Mouse (Mus musculus): ENCODE data around the gene Maff. TPM values are rescaled to one million over a fixed set of nuclear protein-coding genes. Genes with fewer than 3 reads are reported as not detected.
A peak's percentile ranks its signal among the peaks of the same experiment; 100 is the strongest.

The Maff gene
- 1.7 and 2.0 TPM in 2 replicates for polyA plus RNA-seq (2015; fragmentation: Nextera tagmentation; extraction: Ambion mirVana)

GRCm38 (mm10) chr15:79346051-79346793 is at the start of gene Maff:
Gene Maff (plus strand): TSS chr15:79346621.
- H3K36me3 ChIP-seq = no peaks in the 10 kb centered on the region
- peak within 1 kb of the TSS; percentile 92 for H3K9ac ChIP-seq
- peaks cover 20% of the 10 kb centered on the region for H3K4me1 ChIP-seq
- 49% methylated on average over 8 of the region's 8 CpGs for WGBS
- peak within 1 kb of the TSS; percentile 98 for H3K27ac ChIP-seq (replicated peaks)
- H3K4me3 ChIP-seq = peak within 1 kb of the TSS; percentile 84
- ATAC-seq (ENCODE audit: extremely low read depth, insufficient number of reproducible peaks, low FRiP score, low TSS enrichment) = no peak
- no peaks in the 10 kb centered on the region for H3K27me3 ChIP-seq (replicated peaks)
- H3K4me2 ChIP-seq = peak within 1 kb of the TSS; percentile 89
- H3K9me3 ChIP-seq = no peaks in the 10 kb centered on the region

DNA sequence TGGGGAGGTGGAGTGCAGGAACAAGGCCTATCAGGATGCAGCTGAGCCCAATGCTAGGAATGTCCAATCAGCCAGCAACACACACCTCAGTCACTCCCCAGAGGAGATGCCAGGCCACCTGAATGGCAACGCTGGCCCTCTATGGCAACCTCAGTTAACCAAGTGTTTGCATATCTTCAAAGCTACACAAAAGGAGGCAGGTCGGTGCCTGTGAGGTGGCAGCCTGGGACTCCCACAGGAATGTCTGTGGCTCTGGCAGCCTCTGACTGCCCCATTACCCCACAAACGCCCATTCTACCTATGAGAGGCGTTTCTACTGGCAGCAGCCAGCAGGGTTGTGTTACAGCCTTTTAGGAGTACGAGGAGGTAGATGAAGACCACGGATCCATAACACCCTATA is 47.9 kb upstream of the Maff start:
- Histone ChIP-seq H3K9me3 (no peaks in the 10 kb centered on the region), H3K4me3 (no peak overlapping the region), H3K4me1 (no peaks in the 10 kb centered on the region), H3K4me2 (no peak overlapping the region), H3K9ac (no peak overlapping the region), H3K36me3 (peaks cover 13% of the 10 kb centered on the region), H3K27me3 (replicated peaks) (no peaks in the 10 kb centered on the region), H3K27ac (replicated peaks) (no peak overlapping the region)
- no peak for ATAC-seq (ENCODE audit: extremely low read depth, insufficient number of reproducible peaks, low FRiP score, low TSS enrichment)
- WGBS = 85% methylated on average over 6 of the region's 6 CpGs

- H3K4me3 ChIP-seq = no peak overlapping the region
- no peaks in the 10 kb centered on the region for H3K27me3 ChIP-seq (replicated peaks)
- no peak for ATAC-seq (ENCODE audit: extremely low read depth, insufficient number of reproducible peaks, low FRiP score, low TSS enrichment)
- H3K4me2 ChIP-seq = no peak overlapping the region
- no peaks in the 10 kb centered on the region for H3K9me3 ChIP-seq
- WGBS = 79% methylated on average over 2 of the region's 2 CpGs
- H3K4me1 ChIP-seq = no peaks in the 10 kb centered on the region
- H3K9ac ChIP-seq = no peak overlapping the region
- no peak overlapping the region for H3K27ac ChIP-seq (replicated peaks)
- H3K36me3 ChIP-seq = peaks cover 13% of the 10 kb centered on the region
These were observed 46.8 kb upstream of the Maff start for GRCm38 (mm10) chr15:79299563-79300155.

- ATAC-seq (ENCODE audit: extremely low read depth, insufficient number of reproducible peaks, low FRiP score, low TSS enrichment) = no peak
- H3K36me3 ChIP-seq = peaks cover 26% of the 10 kb centered on the region
- H3K4me3 ChIP-seq = no peak overlapping the region
- H3K27ac ChIP-seq (replicated peaks) = no peak overlapping the region
- H3K9me3 ChIP-seq = no peaks in the 10 kb centered on the region
- H3K4me2 ChIP-seq = no peak overlapping the region
- H3K4me1 ChIP-seq = no peaks in the 10 kb centered on the region
- H3K9ac ChIP-seq = no peak overlapping the region
- 86% methylated on average over 8 of the region's 8 CpGs for WGBS
- H3K27me3 ChIP-seq (replicated peaks) = no peaks in the 10 kb centered on the region
These were observed 42.7 kb upstream of the Maff start for GRCm38 (mm10) chr15:79303725-79304124.

GRCm38 (mm10) chr15:79304832-79305231 is 41.6 kb upstream of the Maff start:
- Histone ChIP-seq H3K4me3 (no peak overlapping the region), H3K27me3 (replicated peaks) (no peaks in the 10 kb centered on the region), H3K4me2 (no peak overlapping the region), H3K27ac (replicated peaks) (no peak overlapping the region), H3K9me3 (no peaks in the 10 kb centered on the region), H3K36me3 (peaks cover 23% of the 10 kb centered on the region), H3K4me1 (no peaks in the 10 kb centered on the region), H3K9ac (no peak overlapping the region)
- no peak for ATAC-seq (ENCODE audit: extremely low read depth, insufficient number of reproducible peaks, low FRiP score, low TSS enrichment)
- WGBS = 51% methylated on average over 4 of the region's 5 CpGs

DNA sequence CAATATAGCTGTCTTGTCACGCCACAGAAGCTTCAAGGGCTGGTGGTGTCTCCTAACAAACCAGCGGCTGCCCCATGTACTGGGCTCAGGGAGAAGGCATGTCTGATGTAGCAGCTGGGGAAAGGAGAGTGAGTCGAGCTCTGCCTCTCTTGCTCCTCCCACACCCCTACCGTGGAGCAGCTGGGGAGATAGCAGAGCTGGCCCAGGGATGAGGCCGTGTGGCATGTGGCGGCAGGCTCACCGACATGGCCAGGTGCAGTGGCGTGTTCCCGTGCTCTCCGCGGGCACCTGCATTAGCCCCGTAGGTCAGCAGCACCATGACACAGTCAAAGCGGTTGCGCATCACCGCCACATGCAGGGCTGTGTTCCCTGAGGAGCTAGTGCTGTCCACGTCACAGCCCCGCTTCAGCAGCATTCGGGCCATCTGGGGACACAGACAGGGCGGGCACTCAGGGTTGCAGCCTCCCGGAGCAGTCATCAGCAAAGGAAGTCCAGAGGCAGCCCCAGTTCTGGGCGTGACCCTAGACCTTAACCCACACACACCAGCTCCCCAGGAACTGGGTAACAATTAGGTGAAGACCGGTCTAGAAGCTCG is 40.3 kb upstream of the Maff start:
- Histone ChIP-seq H3K27ac (replicated peaks) (no peak overlapping the region), H3K36me3 (peaks cover 22% of the 10 kb centered on the region), H3K4me2 (no peak overlapping the region), H3K9ac (0 out of 2 replicates have a peak overlapping the region, but pooled peaks have one; percentile 5), H3K4me1 (no peaks in the 10 kb centered on the region), H3K9me3 (no peaks in the 10 kb centered on the region), H3K4me3 (no peak overlapping the region), H3K27me3 (replicated peaks) (no peaks in the 10 kb centered on the region)
- 59% methylated on average over 23 of the region's 23 CpGs for WGBS
- no peak for ATAC-seq (ENCODE audit: extremely low read depth, insufficient number of reproducible peaks, low FRiP score, low TSS enrichment)

GRCm38 (mm10) chr15:79307861-79308260 is 38.6 kb upstream of the Maff start:
- H3K36me3 ChIP-seq = peaks cover 27% of the 10 kb centered on the region
- no peak overlapping the region for H3K27ac ChIP-seq (replicated peaks)
- ATAC-seq (ENCODE audit: extremely low read depth, insufficient number of reproducible peaks, low FRiP score, low TSS enrichment) = no peak
- H3K9ac ChIP-seq = no peak overlapping the region
- no peak overlapping the region for H3K4me3 ChIP-seq
- no peaks in the 10 kb centered on the region for H3K9me3 ChIP-seq
- no peaks in the 10 kb centered on the region for H3K27me3 ChIP-seq (replicated peaks)
- no peaks in the 10 kb centered on the region for H3K4me1 ChIP-seq
- no peak overlapping the region for H3K4me2 ChIP-seq
- 34% methylated on average over 4 of the region's 4 CpGs for WGBS

DNA sequence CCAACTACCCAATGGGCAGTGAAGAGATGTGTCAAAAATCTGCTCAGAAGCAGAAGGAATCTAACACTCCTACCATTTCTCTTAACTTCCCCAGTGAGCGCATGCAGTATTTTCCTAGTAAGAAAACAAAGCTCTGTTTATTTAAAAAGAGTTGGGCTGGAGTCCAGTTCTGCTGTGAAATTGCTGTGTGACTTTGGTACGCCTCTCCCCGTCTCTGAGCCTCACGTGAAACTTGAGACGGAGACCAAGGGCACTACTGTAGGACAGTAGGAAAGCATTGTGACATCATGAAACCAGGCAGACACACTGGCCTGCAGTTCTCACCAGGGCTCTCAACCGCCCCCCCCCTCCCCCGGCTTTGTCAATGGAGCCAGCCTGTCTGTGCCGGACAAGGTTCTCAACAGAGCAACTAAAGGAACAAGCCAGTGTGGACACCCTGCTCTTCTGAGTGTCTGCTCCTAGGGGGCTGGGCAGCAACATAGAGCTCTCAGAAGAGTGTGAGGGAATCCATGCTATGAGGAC is 32.5 kb upstream of the Maff start:
- peaks cover 6% of the 10 kb centered on the region; the same call in 1 of the 2 replicates for H3K4me1 ChIP-seq
- no peaks in the 10 kb centered on the region for H3K27me3 ChIP-seq (replicated peaks)
- H3K27ac ChIP-seq (replicated peaks) = no peak overlapping the region
- ATAC-seq (ENCODE audit: extremely low read depth, insufficient number of reproducible peaks, low FRiP score, low TSS enrichment) = no peak
- WGBS = 57% methylated on average over 8 of the region's 8 CpGs
- H3K36me3 ChIP-seq = peaks cover 21% of the 10 kb centered on the region
- no peak overlapping the region for H3K4me3 ChIP-seq
- H3K4me2 ChIP-seq = no peak overlapping the region
- peak overlapping the region; percentile 16; the same call in 1 of the 2 replicates for H3K9ac ChIP-seq
- H3K9me3 ChIP-seq = no peaks in the 10 kb centered on the region

DNA sequence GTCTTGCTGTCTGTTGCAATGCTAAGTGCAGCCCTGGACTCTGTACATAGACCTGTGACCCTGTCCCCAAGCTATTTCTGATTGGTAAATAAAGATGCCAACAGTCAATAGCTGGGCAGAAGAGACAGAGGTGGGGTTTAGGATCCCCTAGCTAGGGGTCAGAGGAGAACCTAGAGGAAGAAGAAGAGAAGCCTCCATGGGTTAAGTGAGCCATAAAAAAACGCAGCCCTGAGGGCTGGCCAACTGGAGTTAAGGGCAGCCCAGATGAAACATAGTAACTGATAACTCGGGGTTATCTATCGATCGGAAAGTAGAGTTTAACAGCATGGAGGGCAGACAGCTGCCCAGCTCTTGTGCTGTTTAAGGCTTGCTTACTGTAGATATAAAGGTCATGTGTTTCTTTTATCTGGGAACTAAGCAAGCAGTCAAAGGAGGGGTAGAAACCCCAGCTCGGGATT is 24.7 kb upstream of the Maff start:
- no peak for ATAC-seq (ENCODE audit: extremely low read depth, insufficient number of reproducible peaks, low FRiP score, low TSS enrichment)
- Histone ChIP-seq H3K4me2 (no peak overlapping the region), H3K9me3 (no peaks in the 10 kb centered on the region), H3K4me3 (no peak overlapping the region), H3K27ac (replicated peaks) (no peak overlapping the region), H3K4me1 (peaks cover 51% of the 10 kb centered on the region), H3K9ac (no peak overlapping the region), H3K27me3 (replicated peaks) (no peaks in the 10 kb centered on the region), H3K36me3 (0 out of 2 replicates have a peak, but pooled peaks cover 8% of the 10 kb centered on the region)
- 40% methylated on average over 5 of the region's 5 CpGs for WGBS

- ATAC-seq (ENCODE audit: extremely low read depth, insufficient number of reproducible peaks, low FRiP score, low TSS enrichment) = no peak
- Histone ChIP-seq H3K4me1 (peaks cover 58% of the 10 kb centered on the region), H3K4me2 (0 out of 2 replicates have a peak overlapping the region, but pooled peaks have one; percentile 18), H3K9me3 (no peaks in the 10 kb centered on the region), H3K9ac (peak overlapping the region; percentile 48; the same call in 1 of the 2 replicates), H3K4me3 (no peak overlapping the region), H3K36me3 (0 out of 2 replicates have a peak, but pooled peaks cover 3% of the 10 kb centered on the region), H3K27ac (replicated peaks) (peak overlapping the region; percentile 75), H3K27me3 (replicated peaks) (no peaks in the 10 kb centered on the region)
- WGBS = 41% methylated on average over 11 of the region's 11 CpGs
These were observed 24.0 kb upstream of the Maff start for GRCm38 (mm10) chr15:79322281-79322990.

Data from heart, embryonic 13.5 days (tissue).